Mouse (Mus musculus): ENCODE measurements around the gene Sirt4. TPM values are rescaled to one million over a fixed set of nuclear protein-coding genes. Genes with fewer than 3 reads are reported as not detected.

The Sirt4 gene
- polyA plus RNA-seq, 1 experiment, result 13.2 TPM

- Histone ChIP-seq H3K4me3 (replicated peaks; ENCODE audit: control insufficient read depth, low read depth, low read length) (no peak overlapping the region), H3K4me1 (ENCODE audit: control insufficient read depth, insufficient read depth, low read length) (no peaks in the 10 kb centered on the region), H3K27ac (ENCODE audit: control insufficient read depth, insufficient read depth, low read depth, low read length, poor library complexity) (no peak overlapping the region)
- WGBS, result 4% methylated on average over 20 of the region's 20 CpGs
- TF ChIP-seq POLR2A (IDR thresholded peaks at IDR 0.05; ENCODE audit: borderline replicate concordance, control insufficient read depth, low read depth, low read length) (no peak), CTCF (IDR thresholded peaks at IDR 0.05; ENCODE audit: control insufficient read depth, insufficient read depth, low read length) (no peak)
Measured at GRCm38 (mm10) chr5:115428831-115429358, 55.6 kb downstream of the Sirt4 start.

Other genes starting within 250 kb of the Sirt4 start
- 67.1 and 96.1 TPM in 2 replicates for gene Pop5, start 248.9 kb downstream of the Sirt4 start, polyA plus RNA-seq (2011; ENCODE audit: insufficient read depth, insufficient read length, low replicate concordance, missing spikeins)
- 165 and 203 TPM in 2 replicates for gene Rnf10, start 211.8 kb downstream of the Sirt4 start, polyA plus RNA-seq (2011; ENCODE audit: insufficient read depth, insufficient read length, low replicate concordance, missing spikeins)
- 24.4 and 32.9 TPM in 2 replicates for gene Coq5, start 205.1 kb downstream of the Sirt4 start, polyA plus RNA-seq (2011; ENCODE audit: insufficient read depth, insufficient read length, low replicate concordance, missing spikeins)
- 139 and 177 TPM in 2 replicates for gene Dynll1, start 183.7 kb downstream of the Sirt4 start, polyA plus RNA-seq (2011; ENCODE audit: insufficient read depth, insufficient read length, low replicate concordance, missing spikeins)
- gene Srsf9, start 157.5 kb downstream of the Sirt4 start, polyA plus RNA-seq (2011; ENCODE audit: insufficient read depth, insufficient read length, low replicate concordance, missing spikeins), result 61.2 and 61.4 TPM in 2 replicates
- gene Gatc, start 143.5 kb downstream of the Sirt4 start, polyA plus RNA-seq (2011; ENCODE audit: insufficient read depth, insufficient read length, low replicate concordance, missing spikeins), result 7.3 and 7.8 TPM in 2 replicates
- gene Triap1, start 143.5 kb downstream of the Sirt4 start, polyA plus RNA-seq (2011; ENCODE audit: insufficient read depth, insufficient read length, low replicate concordance, missing spikeins), result 13.2 and 18.3 TPM in 2 replicates
- gene Cox6a1, start 135.7 kb downstream of the Sirt4 start, polyA plus RNA-seq (2011; ENCODE audit: insufficient read depth, insufficient read length, low replicate concordance, missing spikeins), result 238 and 259 TPM in 2 replicates
- gene Msi1, start 55.1 kb downstream of the Sirt4 start, polyA plus RNA-seq (2011; ENCODE audit: insufficient read depth, insufficient read length, low replicate concordance, missing spikeins), result 0.61 and 0.95 TPM in 2 replicates
- gene Pla2g1b, start 18.5 kb downstream of the Sirt4 start, polyA plus RNA-seq (2011; ENCODE audit: insufficient read depth, insufficient read length, low replicate concordance, missing spikeins), result 10.3 TPM in 1 of 2 replicates, not detected in the other
- gene Pxn, start 22.0 kb upstream of the Sirt4 start, polyA plus RNA-seq (2011; ENCODE audit: insufficient read depth, insufficient read length, low replicate concordance, missing spikeins), result 32.5 and 71.6 TPM in 2 replicates
- 1,167 and 1,244 TPM in 2 replicates for gene Rplp0, start 74.7 kb upstream of the Sirt4 start, polyA plus RNA-seq (2011; ENCODE audit: insufficient read depth, insufficient read length, low replicate concordance, missing spikeins)
- gene Gcn1l1, start 80.5 kb upstream of the Sirt4 start, polyA plus RNA-seq (2011; ENCODE audit: insufficient read depth, insufficient read length, low replicate concordance, missing spikeins), result 23.3 and 38.4 TPM in 2 replicates
- 22.3 and 32.5 TPM in 2 replicates for gene Rab35, start 147.2 kb upstream of the Sirt4 start, polyA plus RNA-seq (2011; ENCODE audit: insufficient read depth, insufficient read length, low replicate concordance, missing spikeins)
- gene Bicdl1, start 246.9 kb upstream of the Sirt4 start, polyA plus RNA-seq (2011; ENCODE audit: insufficient read depth, insufficient read length, low replicate concordance, missing spikeins), result 4.2 and 6.1 TPM in 2 replicates